Mouse (Mus musculus) MEL (cell line): ENCODE data around the gene Gm20388.

Source experiments
- BHLHE40 ChIP-seq: IDR thresholded peaks from 2 replicates; pipeline ENCODE4 v1.6.1; 2012; ENCODE audit warnings: low read depth, mild to moderate bottlenecking, inconsistent platforms, low read length, improper control_type of control experiment, borderline replicate concordance
- CHD2 ChIP-seq: IDR thresholded peaks from 2 replicates; pipeline ENCODE4 v1.6.1; 2011; ENCODE audit warnings: low read length, improper control_type of control experiment
- CTCF ChIP-seq, 3 experiments: IDR thresholded peaks in 2 of 3; conservative IDR thresholded peaks in 1 of 3; 2 replicates each; pipeline ENCODE4 v1.5.1; 2011 to 2012; ENCODE audit warnings: low read length in 3 of 3, low read depth in 2 of 3, mild to moderate bottlenecking in 2 of 3, improper control_type of control experiment in 1 of 3, inconsistent platforms in 1 of 3, mixed read lengths in 1 of 3, moderate library complexity in 1 of 3; ENCODE audit not compliant: control insufficient read depth in 1 of 3, insufficient read depth in 1 of 3, poor library complexity in 1 of 3, severe bottlenecking in 1 of 3
- EP300 ChIP-seq, 2 experiments: IDR thresholded peaks; 2 replicates each; pipeline ENCODE4 v1.6.1; 2011; ENCODE audit warnings: improper control_type of control experiment in 2 of 2, low read length in 2 of 2, low read depth in 1 of 2, mild to moderate bottlenecking in 1 of 2
- JUND ChIP-seq: IDR thresholded peaks from 2 replicates; pipeline ENCODE4 v1.6.1; 2011; ENCODE audit warnings: low read depth, mild to moderate bottlenecking, improper control_type of control experiment, low read length
- NELFE ChIP-seq: IDR thresholded peaks from 2 replicates; pipeline ENCODE4 v1.6.1; 2011; ENCODE audit warnings: low read depth, low read length, improper control_type of control experiment
- RAD21 ChIP-seq: IDR thresholded peaks from 2 replicates; pipeline ENCODE4 v1.6.1; 2011; ENCODE audit warnings: mild to moderate bottlenecking, low read depth, low read length, improper control_type of control experiment
- TAL1 ChIP-seq: IDR thresholded peaks from 2 replicates; pipeline ENCODE4 v1.6.1; 2012; ENCODE audit warnings: mild to moderate bottlenecking, inconsistent platforms, low read length, moderate library complexity, mixed read lengths
- TBP ChIP-seq: IDR thresholded peaks from 2 replicates; pipeline ENCODE4 v1.8.0; 2011; ENCODE audit warnings: low read depth, low read length, improper control_type of control experiment
- USF1 ChIP-seq: IDR thresholded peaks from 2 replicates; pipeline ENCODE4 v1.6.1; 2014; ENCODE audit warnings: low read depth, mild to moderate bottlenecking, inconsistent platforms, low read length, improper control_type of control experiment, moderate library complexity
- ZC3H11A ChIP-seq: IDR thresholded peaks from 2 replicates; pipeline ENCODE4 v1.6.1; 2012; ENCODE audit warnings: low read depth, mild to moderate bottlenecking, inconsistent platforms, low read length, improper control_type of control experiment
- ZMIZ1 ChIP-seq: IDR thresholded peaks from 2 replicates; pipeline ENCODE4 v1.6.1; 2012; ENCODE audit warnings: low read depth, mild to moderate bottlenecking, inconsistent platforms, low read length, improper control_type of control experiment, moderate library complexity

DNA sequence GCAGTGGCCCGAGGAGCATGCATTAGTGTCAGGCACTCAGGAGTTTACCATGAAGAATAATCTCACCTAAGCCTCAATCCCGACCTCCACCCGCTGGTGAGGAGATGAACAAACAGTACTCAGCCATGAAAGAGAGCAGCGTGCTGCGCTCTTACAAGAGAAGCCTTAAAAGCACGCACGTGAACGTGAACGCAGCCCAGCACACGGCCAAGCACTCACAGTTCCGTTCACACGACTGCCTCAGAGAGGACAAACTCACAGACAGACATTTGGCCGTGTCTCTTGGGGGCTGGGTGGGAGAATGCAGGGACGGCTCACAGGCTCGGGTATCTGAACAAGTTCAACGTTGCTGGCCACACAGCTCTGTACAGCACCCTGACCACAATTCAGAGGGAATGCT lies 1737.8 kb downstream of the Gm20388 start:
- no peak for TF ChIP-seq CTCF (IDR thresholded peaks at IDR 0.05 in 2 of 3, conservative IDR thresholded peaks at IDR 0.05 in 1 of 3; ENCODE audit: control insufficient read depth in 1 of 3, insufficient read depth in 1 of 3, low read depth in 2 of 3, low read length in 3 of 3, poor library complexity in 1 of 3, severe bottlenecking in 1 of 3)
- no peak for TF ChIP-seq TBP
- no peak for TF ChIP-seq NELFE
- no peak for TF ChIP-seq TAL1
- TF ChIP-seq RAD21, result no peak
- no peak for TF ChIP-seq EP300 (IDR thresholded peaks at IDR 0.05; ENCODE audit: low read depth in 1 of 2, low read length in 2 of 2)
- TF ChIP-seq ZMIZ1, result no peak
- no peak for TF ChIP-seq ZC3H11A
- no peak for TF ChIP-seq USF1
- no peak for TF ChIP-seq BHLHE40
- TF ChIP-seq JUND, result no peak
- no peak for TF ChIP-seq CHD2
